Mouse (Mus musculus): ENCODE measurements at regions not wholly inside any gene's neighbourhood (a gene's known extent, or its start where the extent isn't known, plus 50 kb on each side); places are given as distances from the start of the nearest gene placed in this dataset.

GRCm38 (mm10) chr15:24827259-24827658 is 586.3 kb downstream of the Basp1 start:
- TF ChIP-seq EP300 (IDR thresholded peaks at IDR 0.05; ENCODE audit: low read depth), result no peak
- TF ChIP-seq CTCF (IDR thresholded peaks at IDR 0.05; ENCODE audit: low read depth), result no peak
